Mouse (Mus musculus): Measurements from ENCODE around the gene Trim24. TPM values are rescaled to one million over a fixed set of nuclear protein-coding genes. Genes with fewer than 3 reads are reported as not detected.
A peak's percentile ranks its signal among the peaks of the same experiment; 100 is the strongest.

Gene Trim24
- polyA plus RNA-seq, 1 experiment from 2014 or later: 14.3 TPM

- no peak overlapping the region for H3K9ac ChIP-seq (ENCODE audit: low read depth, low read length)
- no peak overlapping the region for H3K27ac ChIP-seq
- TF ChIP-seq CTCF (IDR thresholded peaks at IDR 0.05; ENCODE audit: low read depth): no peak
- H3K4me2 ChIP-seq (ENCODE audit: low read length): no peak overlapping the region
- no peaks in the 10 kb centered on the region for H3K27me3 ChIP-seq (ENCODE audit: insufficient read depth, low read length)
- ATAC-seq (replicated peaks; ENCODE audit: low FRiP score, low read depth) (no peak), DNase-seq (ENCODE audit: low spot score) (no peak)
- no peak overlapping the region for H3K4me3 ChIP-seq (replicated peaks; ENCODE audit: low read depth, low read length)
- H3K4me1 ChIP-seq (replicated peaks; ENCODE audit: insufficient read depth, low read length): no peaks in the 10 kb centered on the region
- H3K9me3 ChIP-seq (replicated peaks; ENCODE audit: low read length): no peaks in the 10 kb centered on the region
- 80% methylated on average over 2 of the region's 2 CpGs for WGBS
- H3K36me3 ChIP-seq (ENCODE audit: insufficient read depth, low read length): no peaks in the 10 kb centered on the region
Measured at GRCm38 (mm10) chr6:37863961-37864730, 6.5 kb upstream of the Trim24 start.

DNA sequence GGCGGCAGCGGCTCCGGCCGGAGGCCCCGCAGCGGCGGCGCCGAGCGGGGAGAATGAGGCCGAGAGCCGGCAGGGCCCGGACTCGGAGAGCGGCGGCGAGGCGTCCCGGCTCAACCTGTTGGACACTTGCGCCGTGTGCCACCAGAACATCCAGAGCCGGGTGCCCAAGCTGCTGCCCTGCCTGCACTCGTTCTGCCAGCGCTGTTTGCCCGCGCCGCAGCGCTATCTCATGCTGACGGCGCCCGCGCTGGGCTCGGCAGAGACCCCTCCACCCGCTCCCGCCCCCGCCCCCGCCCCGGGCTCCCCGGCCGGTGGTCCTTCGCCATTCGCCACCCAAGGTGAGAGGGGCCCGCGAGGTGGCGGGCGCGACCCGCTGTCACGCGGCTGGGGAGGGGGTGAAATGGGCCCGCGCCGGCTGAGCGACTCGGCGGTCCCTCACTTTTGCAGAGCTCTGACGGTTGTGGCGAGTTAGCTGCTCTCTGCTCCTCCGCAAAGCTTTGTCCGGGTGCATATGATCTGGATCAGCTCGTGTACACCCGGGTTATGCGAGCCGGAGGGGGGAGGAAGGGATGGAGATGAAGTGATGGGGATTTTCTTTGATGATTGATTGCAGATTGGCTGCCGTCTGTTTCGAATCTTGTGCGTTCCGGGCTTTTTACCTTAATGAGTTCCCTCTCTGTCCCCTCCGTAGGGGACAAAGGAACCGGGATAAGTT is 683 bp downstream of the Trim24 start:
- under 1% methylated on average over 63 of the region's 70 CpGs for WGBS
- peak overlapping the region; percentile 97 for H3K9ac ChIP-seq (ENCODE audit: low read depth, low read length)
- DNase-seq (ENCODE audit: low spot score) (peak; percentile 71), ATAC-seq (replicated peaks; ENCODE audit: low FRiP score, low read depth) (peak; percentile 44)
- peak overlapping the region; percentile 57 for H3K4me2 ChIP-seq (ENCODE audit: low read length)
- H3K9me3 ChIP-seq (replicated peaks; ENCODE audit: low read length): peaks cover 32% of the 10 kb centered on the region
- peak overlapping the region; percentile 89 for H3K4me3 ChIP-seq (replicated peaks; ENCODE audit: low read depth, low read length)
- H3K27me3 ChIP-seq (ENCODE audit: insufficient read depth, low read length): no peaks in the 10 kb centered on the region
- H3K27ac ChIP-seq: peak overlapping the region; percentile 98
- TF ChIP-seq CTCF (IDR thresholded peaks at IDR 0.05; ENCODE audit: low read depth): 0 out of 2 replicates have a peak, but pooled peaks have one; percentile 12
- no peaks in the 10 kb centered on the region for H3K4me1 ChIP-seq (replicated peaks; ENCODE audit: insufficient read depth, low read length)
- 0 out of 2 replicates have a peak, but pooled peaks cover 2% of the 10 kb centered on the region for H3K36me3 ChIP-seq (ENCODE audit: insufficient read depth, low read length)

DNA sequence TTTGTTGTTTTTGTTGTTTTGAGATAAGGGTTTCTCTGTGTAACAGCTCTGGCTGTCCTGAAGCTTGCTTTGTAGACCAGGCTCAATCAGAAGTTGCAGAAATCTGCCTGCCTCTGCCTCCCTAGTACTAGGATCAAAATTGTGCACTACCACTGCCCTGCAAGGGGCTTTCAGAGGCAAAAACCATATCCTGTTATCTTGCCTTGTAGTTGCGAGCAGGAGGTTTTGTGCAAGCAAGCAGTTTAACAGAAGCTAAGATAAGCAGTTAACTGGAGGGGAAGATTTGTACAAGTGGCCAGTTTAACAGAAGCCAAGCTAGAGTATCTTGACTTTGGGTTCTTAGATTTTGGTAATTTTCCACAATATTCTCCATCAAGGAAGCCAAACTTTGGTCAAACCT is 2.2 kb downstream of the Trim24 start:
- Histone ChIP-seq H3K27me3 (ENCODE audit: insufficient read depth, low read length) (no peaks in the 10 kb centered on the region), H3K27ac (no peak overlapping the region), H3K4me3 (replicated peaks; ENCODE audit: low read depth, low read length) (no peak overlapping the region), H3K9ac (ENCODE audit: low read depth, low read length) (no peak overlapping the region), H3K4me1 (replicated peaks; ENCODE audit: insufficient read depth, low read length) (no peaks in the 10 kb centered on the region), H3K9me3 (replicated peaks; ENCODE audit: low read length) (peaks cover 37% of the 10 kb centered on the region), H3K4me2 (ENCODE audit: low read length) (no peak overlapping the region), H3K36me3 (ENCODE audit: insufficient read depth, low read length) (peaks cover 13% of the 10 kb centered on the region; the same call in 1 of the 2 replicates)
- no peak for ATAC-seq (replicated peaks; ENCODE audit: low FRiP score, low read depth)
- WGBS: 100% methylated on average over 1 of the region's 1 CpGs
- DNase-seq (ENCODE audit: low spot score): peak; percentile 27
- no peak for TF ChIP-seq CTCF (IDR thresholded peaks at IDR 0.05; ENCODE audit: low read depth)

- TF ChIP-seq CTCF (IDR thresholded peaks at IDR 0.05; ENCODE audit: low read depth): no peak
- ATAC-seq (replicated peaks; ENCODE audit: low FRiP score, low read depth) (no peak), DNase-seq (ENCODE audit: low spot score) (no peak)
- peaks cover 14% of the 10 kb centered on the region; the same call in 1 of the 2 replicates for H3K36me3 ChIP-seq (ENCODE audit: insufficient read depth, low read length)
- peaks cover 37% of the 10 kb centered on the region for H3K9me3 ChIP-seq (replicated peaks; ENCODE audit: low read length)
- H3K4me2 ChIP-seq (ENCODE audit: low read length): no peak overlapping the region
- no peak overlapping the region for H3K4me3 ChIP-seq (replicated peaks; ENCODE audit: low read depth, low read length)
- no peaks in the 10 kb centered on the region for H3K27me3 ChIP-seq (ENCODE audit: insufficient read depth, low read length)
- H3K4me1 ChIP-seq (replicated peaks; ENCODE audit: insufficient read depth, low read length): no peaks in the 10 kb centered on the region
- H3K9ac ChIP-seq (ENCODE audit: low read depth, low read length): no peak overlapping the region
- H3K27ac ChIP-seq: no peak overlapping the region
Measured at GRCm38 (mm10) chr6:37873731-37874130, 3.1 kb downstream of the Trim24 start.

DNA sequence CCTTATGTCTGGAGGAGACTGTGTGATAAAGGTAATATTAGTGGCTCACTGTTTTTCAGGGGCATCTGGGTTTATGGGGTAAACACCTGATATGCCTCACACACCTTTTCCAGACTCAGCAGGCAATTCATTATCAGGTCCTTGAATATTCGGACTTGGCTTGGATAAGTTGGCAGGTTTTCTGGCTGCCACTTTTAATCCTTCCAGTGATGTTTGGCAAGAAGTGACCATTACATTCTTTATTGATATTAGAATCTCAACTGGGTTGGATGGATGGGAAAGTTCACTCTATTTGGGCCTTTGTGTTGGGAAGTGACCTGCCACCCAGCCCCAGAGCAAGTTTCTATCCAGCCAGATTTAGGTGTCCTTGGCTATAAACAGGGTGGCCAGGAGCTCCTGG is 7.6 kb downstream of the Trim24 start:
- TF ChIP-seq CTCF (IDR thresholded peaks at IDR 0.05; ENCODE audit: low read depth): no peak
- Histone ChIP-seq H3K27ac (no peak overlapping the region), H3K27me3 (ENCODE audit: insufficient read depth, low read length) (no peaks in the 10 kb centered on the region), H3K36me3 (ENCODE audit: insufficient read depth, low read length) (peaks cover 30% of the 10 kb centered on the region; the same call in 1 of the 2 replicates), H3K9me3 (replicated peaks; ENCODE audit: low read length) (peaks cover 32% of the 10 kb centered on the region), H3K4me1 (replicated peaks; ENCODE audit: insufficient read depth, low read length) (no peaks in the 10 kb centered on the region), H3K4me3 (replicated peaks; ENCODE audit: low read depth, low read length) (no peak overlapping the region), H3K4me2 (ENCODE audit: low read length) (no peak overlapping the region), H3K9ac (ENCODE audit: low read depth, low read length) (no peak overlapping the region)
- 88% methylated on average over 1 of the region's 1 CpGs for WGBS
- ATAC-seq (replicated peaks; ENCODE audit: low FRiP score, low read depth): no peak
- no peak for DNase-seq (ENCODE audit: low spot score)

DNA sequence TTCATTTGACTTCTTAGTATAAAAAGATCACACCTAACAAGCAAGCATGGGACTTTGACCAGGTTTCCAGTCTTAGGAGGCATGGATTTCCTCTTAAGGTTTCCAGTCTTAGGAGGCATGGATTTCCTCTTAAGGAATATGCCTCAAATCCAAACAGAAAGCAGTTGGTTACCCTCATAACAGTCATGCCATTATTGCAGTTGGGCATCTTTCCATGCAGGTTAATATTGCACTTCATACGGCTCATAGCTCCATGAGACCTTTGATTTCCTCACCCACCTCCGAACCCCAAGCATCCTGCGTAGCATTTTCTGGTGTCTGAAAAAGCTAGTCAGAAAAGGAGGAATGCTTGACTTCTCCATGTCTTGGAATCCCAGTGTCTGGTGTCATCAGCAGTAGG is 10.0 kb downstream of the Trim24 start:
- H3K4me1 ChIP-seq (replicated peaks; ENCODE audit: insufficient read depth, low read length): no peaks in the 10 kb centered on the region
- H3K4me2 ChIP-seq (ENCODE audit: low read length): no peak overlapping the region
- ATAC-seq (replicated peaks; ENCODE audit: low FRiP score, low read depth) (no peak), DNase-seq (ENCODE audit: low spot score) (no peak)
- H3K27ac ChIP-seq: no peak overlapping the region
- H3K9me3 ChIP-seq (replicated peaks; ENCODE audit: low read length): peaks cover 8% of the 10 kb centered on the region
- 99% methylated on average over 3 of the region's 3 CpGs for WGBS
- H3K4me3 ChIP-seq (replicated peaks; ENCODE audit: low read depth, low read length): no peak overlapping the region
- no peak overlapping the region for H3K9ac ChIP-seq (ENCODE audit: low read depth, low read length)
- TF ChIP-seq CTCF (IDR thresholded peaks at IDR 0.05; ENCODE audit: low read depth): no peak
- H3K36me3 ChIP-seq (ENCODE audit: insufficient read depth, low read length): peaks cover 30% of the 10 kb centered on the region; the same call in 1 of the 2 replicates
- H3K27me3 ChIP-seq (ENCODE audit: insufficient read depth, low read length): no peaks in the 10 kb centered on the region
